Mouse (Mus musculus): ENCODE data around the gene Gas1. TPM values are rescaled to one million over a fixed set of nuclear protein-coding genes. Genes with fewer than 3 reads are reported as not detected.

Gas1 gene
- polyA plus RNA-seq, 1 experiment from 2014 or later: 93.4 TPM

GRCm38 (mm10) chr13:60133716-60134438 lies 43.3 kb downstream of the Gas1 start:
- Histone ChIP-seq H3K27ac (no peak overlapping the region), H3K4me2 (replicated peaks) (no peak overlapping the region), H3K4me3 (replicated peaks) (no peak overlapping the region), H3K9ac (no peak overlapping the region), H3K4me1 (replicated peaks) (no peaks in the 10 kb centered on the region), H3K27me3 (replicated peaks) (no peaks in the 10 kb centered on the region), H3K36me3 (no peaks in the 10 kb centered on the region), H3K9me3 (no peaks in the 10 kb centered on the region)
- 37% methylated on average over 10 of the region's 10 CpGs for WGBS
- ATAC-seq: no peak

- Histone ChIP-seq H3K4me3 (replicated peaks) (no peak overlapping the region), H3K4me2 (replicated peaks) (no peak overlapping the region), H3K9me3 (no peaks in the 10 kb centered on the region), H3K4me1 (replicated peaks) (no peaks in the 10 kb centered on the region), H3K36me3 (no peaks in the 10 kb centered on the region), H3K27ac (no peak overlapping the region), H3K27me3 (replicated peaks) (no peaks in the 10 kb centered on the region), H3K9ac (no peak overlapping the region)
- ATAC-seq: no peak
- WGBS: 62% methylated on average over 13 of the region's 13 CpGs
These were observed 45.4 kb downstream of the Gas1 start for GRCm38 (mm10) chr13:60131771-60132170.

- no peak for ATAC-seq
- Histone ChIP-seq H3K4me2 (replicated peaks) (no peak overlapping the region), H3K4me3 (replicated peaks) (no peak overlapping the region), H3K4me1 (replicated peaks) (0 out of 2 replicates have a peak, but pooled peaks cover 3% of the 10 kb centered on the region), H3K36me3 (no peaks in the 10 kb centered on the region), H3K9me3 (no peaks in the 10 kb centered on the region), H3K27me3 (replicated peaks) (no peaks in the 10 kb centered on the region), H3K9ac (no peak overlapping the region), H3K27ac (no peak overlapping the region)
- WGBS: 46% methylated on average over 9 of the region's 9 CpGs
These were observed 47.6 kb downstream of the Gas1 start for GRCm38 (mm10) chr13:60129541-60129940.

- Histone ChIP-seq H3K27ac (no peak overlapping the region), H3K4me1 (replicated peaks) (0 out of 2 replicates have a peak, but pooled peaks cover 9% of the 10 kb centered on the region), H3K36me3 (no peaks in the 10 kb centered on the region), H3K4me3 (replicated peaks) (no peak overlapping the region), H3K27me3 (replicated peaks) (peaks cover 2% of the 10 kb centered on the region), H3K9me3 (no peaks in the 10 kb centered on the region), H3K4me2 (replicated peaks) (no peak overlapping the region), H3K9ac (no peak overlapping the region)
- no peak for ATAC-seq
- 65% methylated on average over 19 of the region's 19 CpGs for WGBS
These were observed 50.8 kb downstream of the Gas1 start for GRCm38 (mm10) chr13:60126338-60126737.

- Histone ChIP-seq H3K27me3 (replicated peaks) (peaks cover 2% of the 10 kb centered on the region), H3K27ac (no peak overlapping the region), H3K9ac (no peak overlapping the region), H3K4me3 (replicated peaks) (no peak overlapping the region), H3K4me2 (replicated peaks) (no peak overlapping the region), H3K4me1 (replicated peaks) (0 out of 2 replicates have a peak, but pooled peaks cover 9% of the 10 kb centered on the region), H3K36me3 (no peaks in the 10 kb centered on the region), H3K9me3 (no peaks in the 10 kb centered on the region)
- WGBS: 44% methylated on average over 13 of the region's 13 CpGs
- no peak for ATAC-seq
These were observed 51.5 kb downstream of the Gas1 start for GRCm38 (mm10) chr13:60125501-60126305.

- peaks cover 2% of the 10 kb centered on the region for H3K27me3 ChIP-seq (replicated peaks)
- H3K27ac ChIP-seq: no peak overlapping the region
- no peak overlapping the region for H3K9ac ChIP-seq
- H3K4me1 ChIP-seq (replicated peaks): 0 out of 2 replicates have a peak, but pooled peaks cover 9% of the 10 kb centered on the region
- no peaks in the 10 kb centered on the region for H3K9me3 ChIP-seq
- no peak for ATAC-seq
- 41% methylated on average over 3 of the region's 3 CpGs for WGBS
- H3K4me3 ChIP-seq (replicated peaks): no peak overlapping the region
- H3K36me3 ChIP-seq: no peaks in the 10 kb centered on the region
- no peak overlapping the region for H3K4me2 ChIP-seq (replicated peaks)
These were observed 52.1 kb downstream of the Gas1 start for GRCm38 (mm10) chr13:60125020-60125419.

- Histone ChIP-seq H3K27ac (no peak overlapping the region), H3K4me1 (replicated peaks) (0 out of 2 replicates have a peak, but pooled peaks cover 9% of the 10 kb centered on the region), H3K9me3 (no peaks in the 10 kb centered on the region), H3K9ac (no peak overlapping the region), H3K36me3 (no peaks in the 10 kb centered on the region), H3K4me2 (replicated peaks) (no peak overlapping the region), H3K4me3 (replicated peaks) (no peak overlapping the region), H3K27me3 (replicated peaks) (peaks cover 2% of the 10 kb centered on the region)
- WGBS: 56% methylated on average over 7 of the region's 7 CpGs
- no peak for ATAC-seq
These were observed 52.7 kb downstream of the Gas1 start for GRCm38 (mm10) chr13:60124456-60124855.
